Mouse (Mus musculus) kidney, postnatal 4 days (tissue): ENCODE results near the gene Kbtbd13.

Experiments used
- DNase-seq, 2 experiments: peaks; one replicate each; pipeline ENCODE4 v3.0.0; 2021; ENCODE audit warnings: mixed read lengths in 2 of 2

Kbtbd13 gene

GRCm38 (mm10) chr9:65393606-65394005 is 2.2 kb upstream of the Kbtbd13 start:
- no peak for DNase-seq

- peak; percentile 86 to 87 for DNase-seq
These were observed 1.3 kb upstream of the Kbtbd13 start for GRCm38 (mm10) chr9:65392638-65393364.

- peak; percentile 53 to 65 for DNase-seq
These were observed 470 bp downstream of the Kbtbd13 start for GRCm38 (mm10) chr9:65390752-65391612.

GRCm38 (mm10) chr9:65386373-65387140 is 4.9 kb downstream of the Kbtbd13 start:
- DNase-seq, result peak; percentile 52 to 66

GRCm38 (mm10) chr9:65384276-65384675 is 7.2 kb downstream of the Kbtbd13 start:
- DNase-seq, result peak; percentile 60 to 67

GRCm38 (mm10) chr9:65382751-65383097 is 8.7 kb downstream of the Kbtbd13 start:
- DNase-seq, result no peak

- DNase-seq, result no peak
These were observed 9.3 kb downstream of the Kbtbd13 start for GRCm38 (mm10) chr9:65382031-65382750.

- DNase-seq, result no peak
These were observed 10.3 kb downstream of the Kbtbd13 start for GRCm38 (mm10) chr9:65381017-65381590.

- no peak for DNase-seq
These were observed 16.1 kb downstream of the Kbtbd13 start for GRCm38 (mm10) chr9:65375163-65375934.

GRCm38 (mm10) chr9:65374468-65375162 is 16.8 kb downstream of the Kbtbd13 start:
- no peak for DNase-seq

- peak; percentile 76 to 78 for DNase-seq
These were observed 19.0 kb downstream of the Kbtbd13 start for GRCm38 (mm10) chr9:65372449-65372848.

- DNase-seq, result no peak
These were observed 19.7 kb downstream of the Kbtbd13 start for GRCm38 (mm10) chr9:65371756-65372155.

- DNase-seq, result no peak
These were observed 25.7 kb downstream of the Kbtbd13 start for GRCm38 (mm10) chr9:65365721-65366120.

- DNase-seq, result peak in 1 of 2 experiments; percentile 19
These were observed 27.8 kb downstream of the Kbtbd13 start for GRCm38 (mm10) chr9:65363684-65364083.

- peak in 1 of 2 experiments; percentile 41 for DNase-seq
These were observed 30.6 kb downstream of the Kbtbd13 start, which contains the start of gene Ubap1l for GRCm38 (mm10) chr9:65360641-65361448. TSS of gene Ubap1l (plus strand) at chr9:65361041.

GRCm38 (mm10) chr9:65358956-65359480 is 32.4 kb downstream of the Kbtbd13 start:
- DNase-seq, result no peak

- DNase-seq, result no peak
These were observed 34.5 kb downstream of the Kbtbd13 start for GRCm38 (mm10) chr9:65356971-65357370.

GRCm38 (mm10) chr9:65356561-65356960 is 34.9 kb downstream of the Kbtbd13 start:
- no peak for DNase-seq

GRCm38 (mm10) chr9:65353251-65353650 is 38.2 kb downstream of the Kbtbd13 start:
- DNase-seq, result no peak
